Mouse (Mus musculus): ENCODE measurements around the gene Gm6525.

DNA sequence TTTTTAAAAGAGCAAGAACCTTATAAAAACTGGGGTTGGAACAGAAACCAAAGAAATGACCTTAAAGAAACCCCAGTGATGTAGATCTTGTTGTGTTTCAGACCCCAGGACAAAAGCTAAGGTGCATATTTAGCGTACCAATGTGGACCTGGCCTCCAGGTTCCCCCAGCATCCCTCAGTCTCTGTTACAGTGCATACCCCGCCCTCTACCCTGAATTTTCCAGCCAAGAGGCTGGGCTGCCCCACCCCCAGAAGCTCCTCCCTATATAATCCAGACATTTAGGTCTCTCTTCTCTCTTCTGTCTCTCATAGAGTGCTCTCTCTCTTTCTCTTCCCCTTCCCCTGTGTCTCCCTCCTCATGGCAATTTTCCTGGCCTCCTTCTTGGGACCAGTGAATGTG, 6.4 kb downstream of the Gm6525 start:
- no peak for TF ChIP-seq CTCF (IDR thresholded peaks at IDR 0.05; ENCODE audit: control insufficient read depth, insufficient read depth, insufficient replicate concordance, low read depth, low read length)
- no peak for TF ChIP-seq POLR2A (IDR thresholded peaks at IDR 0.05; ENCODE audit: control insufficient read depth, low read depth, low read length)
